Mouse (Mus musculus): ENCODE measurements at regions not wholly inside any gene's neighbourhood (a gene's known extent, or its start where the extent isn't known, plus 50 kb on each side); places are given as distances from the start of the nearest gene placed in this dataset.

- no peak for TF ChIP-seq CTCF (IDR thresholded peaks at IDR 0.05; ENCODE audit: low read depth, low read length)
- no peak for TF ChIP-seq EP300 (IDR thresholded peaks at IDR 0.05; ENCODE audit: insufficient read depth, low read depth, low read length)
- TF ChIP-seq POLR2A (IDR thresholded peaks at IDR 0.05; ENCODE audit: insufficient read depth, low read length) = no peak
Observed at GRCm38 (mm10) chr13:112018497-112019281, 209.9 kb upstream of the Map3k1 start.

All from ES-Bruce4 (cell line).